Mouse (Mus musculus): ENCODE results near the gene Mob4. TPM values are rescaled to one million over a fixed set of nuclear protein-coding genes. Genes with fewer than 3 reads are reported as not detected.

Mob4 gene
- polyA plus RNA-seq, 1 experiment from 2014 or later: 39.5 TPM

GRCm38 (mm10) chr1:55157329-55157728, 26.3 kb downstream of the Mob4 start:
- ATAC-seq (ENCODE audit: low read depth): no peak
- H3K27me3 ChIP-seq (ENCODE audit: control insufficient read depth, insufficient read depth, low read depth, low read length): no peaks in the 10 kb centered on the region
- no peak overlapping the region for H3K4me3 ChIP-seq (ENCODE audit: low read depth, low read length)
- no peak overlapping the region for H3K27ac ChIP-seq (ENCODE audit: low read length)
- H3K9ac ChIP-seq (ENCODE audit: low read depth, low read length): no peak overlapping the region
- no peaks in the 10 kb centered on the region for H3K9me3 ChIP-seq (replicated peaks; ENCODE audit: control insufficient read depth, low read length)
- no peaks in the 10 kb centered on the region for H3K4me1 ChIP-seq (ENCODE audit: control insufficient read depth, low read depth, low read length)
- H3K36me3 ChIP-seq (ENCODE audit: control insufficient read depth, insufficient read depth): peaks cover 10% of the 10 kb centered on the region
- H3K4me2 ChIP-seq (ENCODE audit: low read depth, low read length): no peak overlapping the region
- WGBS (ENCODE audit: insufficient replicate concordance): 88% methylated on average over 4 of the region's 4 CpGs

GRCm38 (mm10) chr1:55158211-55158610, 27.2 kb downstream of the Mob4 start:
- H3K4me1 ChIP-seq (ENCODE audit: control insufficient read depth, low read depth, low read length): no peaks in the 10 kb centered on the region
- H3K27ac ChIP-seq (ENCODE audit: low read length): no peak overlapping the region
- 76% methylated on average over 3 of the region's 3 CpGs for WGBS (ENCODE audit: insufficient replicate concordance)
- no peak overlapping the region for H3K9ac ChIP-seq (ENCODE audit: low read depth, low read length)
- no peak overlapping the region for H3K4me3 ChIP-seq (ENCODE audit: low read depth, low read length)
- H3K36me3 ChIP-seq (ENCODE audit: control insufficient read depth, insufficient read depth): peaks cover 8% of the 10 kb centered on the region
- H3K27me3 ChIP-seq (ENCODE audit: control insufficient read depth, insufficient read depth, low read depth, low read length): no peaks in the 10 kb centered on the region
- H3K9me3 ChIP-seq (replicated peaks; ENCODE audit: control insufficient read depth, low read length): no peaks in the 10 kb centered on the region
- H3K4me2 ChIP-seq (ENCODE audit: low read depth, low read length): no peak overlapping the region
- ATAC-seq (ENCODE audit: low read depth): no peak

GRCm38 (mm10) chr1:55158821-55159220, 27.8 kb downstream of the Mob4 start:
- Histone ChIP-seq H3K9ac (ENCODE audit: low read depth, low read length) (no peak overlapping the region), H3K4me1 (ENCODE audit: control insufficient read depth, low read depth, low read length) (no peaks in the 10 kb centered on the region), H3K4me2 (ENCODE audit: low read depth, low read length) (no peak overlapping the region), H3K27ac (ENCODE audit: low read length) (no peak overlapping the region), H3K27me3 (ENCODE audit: control insufficient read depth, insufficient read depth, low read depth, low read length) (no peaks in the 10 kb centered on the region), H3K4me3 (ENCODE audit: low read depth, low read length) (no peak overlapping the region), H3K36me3 (ENCODE audit: control insufficient read depth, insufficient read depth) (peaks cover 7% of the 10 kb centered on the region; the same call in 1 of the 2 replicates), H3K9me3 (replicated peaks; ENCODE audit: control insufficient read depth, low read length) (no peaks in the 10 kb centered on the region)
- no peak for ATAC-seq (ENCODE audit: low read depth)
- 79% methylated on average over 8 of the region's 8 CpGs for WGBS (ENCODE audit: insufficient replicate concordance)

- Histone ChIP-seq H3K27ac (ENCODE audit: low read length) (no peak overlapping the region), H3K4me2 (ENCODE audit: low read depth, low read length) (no peak overlapping the region), H3K4me1 (ENCODE audit: control insufficient read depth, low read depth, low read length) (no peaks in the 10 kb centered on the region), H3K36me3 (ENCODE audit: control insufficient read depth, insufficient read depth) (peaks cover 7% of the 10 kb centered on the region; the same call in 1 of the 2 replicates), H3K9me3 (replicated peaks; ENCODE audit: control insufficient read depth, low read length) (no peaks in the 10 kb centered on the region), H3K27me3 (ENCODE audit: control insufficient read depth, insufficient read depth, low read depth, low read length) (no peaks in the 10 kb centered on the region), H3K9ac (ENCODE audit: low read depth, low read length) (no peak overlapping the region), H3K4me3 (ENCODE audit: low read depth, low read length) (no peak overlapping the region)
- 82% methylated on average over 3 of the region's 3 CpGs for WGBS (ENCODE audit: insufficient replicate concordance)
- ATAC-seq (ENCODE audit: low read depth): no peak
Measured at GRCm38 (mm10) chr1:55160218-55160617, 29.2 kb downstream of the Mob4 start.

GRCm38 (mm10) chr1:55160831-55161638, 30.0 kb downstream of the Mob4 start:
- Histone ChIP-seq H3K9ac (ENCODE audit: low read depth, low read length) (no peak overlapping the region), H3K27ac (ENCODE audit: low read length) (no peak overlapping the region), H3K9me3 (replicated peaks; ENCODE audit: control insufficient read depth, low read length) (no peaks in the 10 kb centered on the region), H3K4me3 (ENCODE audit: low read depth, low read length) (no peak overlapping the region), H3K4me2 (ENCODE audit: low read depth, low read length) (no peak overlapping the region), H3K4me1 (ENCODE audit: control insufficient read depth, low read depth, low read length) (no peaks in the 10 kb centered on the region), H3K27me3 (ENCODE audit: control insufficient read depth, insufficient read depth, low read depth, low read length) (no peaks in the 10 kb centered on the region), H3K36me3 (ENCODE audit: control insufficient read depth, insufficient read depth) (peaks cover 7% of the 10 kb centered on the region; the same call in 1 of the 2 replicates)
- WGBS (ENCODE audit: insufficient replicate concordance): 86% methylated on average over 17 of the region's 17 CpGs
- no peak for ATAC-seq (ENCODE audit: low read depth)

- Histone ChIP-seq H3K36me3 (ENCODE audit: control insufficient read depth, insufficient read depth) (peaks cover under 1% of the 10 kb centered on the region; the same call in 1 of the 2 replicates), H3K4me2 (ENCODE audit: low read depth, low read length) (no peak overlapping the region), H3K4me3 (ENCODE audit: low read depth, low read length) (no peak overlapping the region), H3K27me3 (ENCODE audit: control insufficient read depth, insufficient read depth, low read depth, low read length) (no peaks in the 10 kb centered on the region), H3K9ac (ENCODE audit: low read depth, low read length) (no peak overlapping the region), H3K4me1 (ENCODE audit: control insufficient read depth, low read depth, low read length) (no peaks in the 10 kb centered on the region), H3K27ac (ENCODE audit: low read length) (no peak overlapping the region), H3K9me3 (replicated peaks; ENCODE audit: control insufficient read depth, low read length) (no peaks in the 10 kb centered on the region)
- 54% methylated on average over 7 of the region's 7 CpGs for WGBS (ENCODE audit: insufficient replicate concordance)
- no peak for ATAC-seq (ENCODE audit: low read depth)
Measured at GRCm38 (mm10) chr1:55161895-55162294, 30.9 kb downstream of the Mob4 start.

- H3K4me1 ChIP-seq (ENCODE audit: control insufficient read depth, low read depth, low read length): no peaks in the 10 kb centered on the region
- ATAC-seq (ENCODE audit: low read depth): no peak
- H3K27me3 ChIP-seq (ENCODE audit: control insufficient read depth, insufficient read depth, low read depth, low read length): no peaks in the 10 kb centered on the region
- no peak overlapping the region for H3K4me3 ChIP-seq (ENCODE audit: low read depth, low read length)
- H3K36me3 ChIP-seq (ENCODE audit: control insufficient read depth, insufficient read depth): no peaks in the 10 kb centered on the region
- H3K4me2 ChIP-seq (ENCODE audit: low read depth, low read length): no peak overlapping the region
- no peak overlapping the region for H3K27ac ChIP-seq (ENCODE audit: low read length)
- H3K9ac ChIP-seq (ENCODE audit: low read depth, low read length): no peak overlapping the region
- 63% methylated on average over 5 of the region's 5 CpGs for WGBS (ENCODE audit: insufficient replicate concordance)
- no peaks in the 10 kb centered on the region for H3K9me3 ChIP-seq (replicated peaks; ENCODE audit: control insufficient read depth, low read length)
Measured at GRCm38 (mm10) chr1:55162781-55163180, 31.8 kb downstream of the Mob4 start.

GRCm38 (mm10) chr1:55164005-55164404, 33.0 kb downstream of the Mob4 start:
- no peak for ATAC-seq (ENCODE audit: low read depth)

GRCm38 (mm10) chr1:55167560-55167959, 36.5 kb downstream of the Mob4 start:
- H3K27ac ChIP-seq (ENCODE audit: low read length): no peak overlapping the region
- no peaks in the 10 kb centered on the region; the same call in 1 of the 2 replicates for H3K9me3 ChIP-seq (replicated peaks; ENCODE audit: control insufficient read depth, low read length)
- no peak overlapping the region for H3K9ac ChIP-seq (ENCODE audit: low read depth, low read length)
- H3K4me2 ChIP-seq (ENCODE audit: low read depth, low read length): no peak overlapping the region
- no peaks in the 10 kb centered on the region for H3K36me3 ChIP-seq (ENCODE audit: control insufficient read depth, insufficient read depth)
- no peak for ATAC-seq (ENCODE audit: low read depth)
- H3K4me1 ChIP-seq (ENCODE audit: control insufficient read depth, low read depth, low read length): no peaks in the 10 kb centered on the region
- WGBS (ENCODE audit: insufficient replicate concordance): 43% methylated on average over 4 of the region's 4 CpGs
- H3K27me3 ChIP-seq (ENCODE audit: control insufficient read depth, insufficient read depth, low read depth, low read length): no peaks in the 10 kb centered on the region
- no peak overlapping the region for H3K4me3 ChIP-seq (ENCODE audit: low read depth, low read length)

More at GRCm38 (mm10) chr1:55164005-55164404, 33.0 kb downstream of the Mob4 start:
- Histone ChIP-seq H3K36me3 (ENCODE audit: control insufficient read depth, insufficient read depth) (no peaks in the 10 kb centered on the region), H3K27ac (ENCODE audit: low read length) (no peak overlapping the region), H3K27me3 (ENCODE audit: control insufficient read depth, insufficient read depth, low read depth, low read length) (no peaks in the 10 kb centered on the region), H3K4me2 (ENCODE audit: low read depth, low read length) (no peak overlapping the region), H3K9me3 (replicated peaks; ENCODE audit: control insufficient read depth, low read length) (no peaks in the 10 kb centered on the region), H3K4me3 (ENCODE audit: low read depth, low read length) (no peak overlapping the region), H3K9ac (ENCODE audit: low read depth, low read length) (no peak overlapping the region), H3K4me1 (ENCODE audit: control insufficient read depth, low read depth, low read length) (no peaks in the 10 kb centered on the region)
- 58% methylated on average over 5 of the region's 5 CpGs for WGBS (ENCODE audit: insufficient replicate concordance)

Data from liver, embryonic 16.5 days (tissue).